Mouse (Mus musculus): ENCODE measurements around the gene Iqschfp. TPM values are rescaled to one million over a fixed set of nuclear protein-coding genes. Genes with fewer than 3 reads are reported as not detected.

The Iqschfp gene
- polyA plus RNA-seq, 1 experiment from 2014 or later: not detected

DNA sequence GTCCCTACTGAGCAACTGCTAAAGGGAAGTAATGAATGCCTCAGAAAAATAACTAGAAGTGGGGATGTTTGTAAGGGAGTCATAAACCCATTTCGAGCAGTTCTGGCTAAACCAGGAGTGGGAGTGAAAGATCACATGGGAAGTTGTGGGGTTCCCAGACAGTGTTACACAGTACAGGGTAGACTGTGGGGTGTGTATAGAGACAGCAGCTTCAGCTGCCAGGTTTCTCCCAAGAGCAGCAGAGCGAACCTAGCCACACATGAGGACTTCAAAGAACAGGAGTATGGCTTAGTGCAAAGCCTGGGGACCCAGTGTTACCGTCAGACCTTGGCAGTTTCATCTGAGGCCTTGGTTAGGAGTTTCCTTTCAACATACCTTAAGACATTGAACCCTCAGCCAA, 740.7 kb downstream of the Iqschfp start:
- no peaks in the 10 kb centered on the region for H3K27me3 ChIP-seq (ENCODE audit: control insufficient read depth, insufficient read depth, low read depth, low read length)
- no peak overlapping the region for H3K4me2 ChIP-seq (ENCODE audit: low read depth, low read length)
- H3K36me3 ChIP-seq (ENCODE audit: control insufficient read depth, insufficient read depth, low read length): no peaks in the 10 kb centered on the region; the same call in 1 of the 2 replicates
- no peaks in the 10 kb centered on the region for H3K4me1 ChIP-seq (replicated peaks; ENCODE audit: control insufficient read depth, insufficient read depth, low read length)
- no peak for ATAC-seq (ENCODE audit: low read depth)
- H3K4me3 ChIP-seq (ENCODE audit: low read length): no peak overlapping the region
- no peaks in the 10 kb centered on the region for H3K9me3 ChIP-seq (ENCODE audit: control insufficient read depth, low read length)
- WGBS: 77% methylated on average over 3 of the region's 3 CpGs
- H3K9ac ChIP-seq (ENCODE audit: low read length): no peak overlapping the region
- no peak overlapping the region for H3K27ac ChIP-seq (ENCODE audit: low read length)

DNA sequence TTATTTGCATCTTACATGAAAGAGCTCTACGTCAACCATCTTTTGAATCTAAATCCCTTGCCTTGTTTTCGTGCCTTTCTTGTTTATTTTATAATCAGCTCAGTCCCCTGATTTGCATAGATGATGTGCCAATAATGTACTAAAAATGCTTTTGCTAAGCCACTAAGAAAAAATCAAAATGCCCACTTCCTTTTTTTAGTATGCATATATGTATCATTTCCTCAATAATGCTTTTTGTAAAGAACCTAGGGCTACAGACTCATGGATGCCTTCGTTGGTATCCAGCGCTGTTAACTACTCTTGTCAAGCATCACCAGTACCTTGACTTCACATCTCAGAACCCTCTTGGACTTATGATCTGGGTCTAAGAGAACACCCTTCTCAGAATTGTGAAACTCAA, 741.5 kb downstream of the Iqschfp start:
- ATAC-seq (ENCODE audit: low read depth): no peak
- Histone ChIP-seq H3K36me3 (ENCODE audit: control insufficient read depth, insufficient read depth, low read length) (no peaks in the 10 kb centered on the region), H3K4me2 (ENCODE audit: low read depth, low read length) (no peak overlapping the region), H3K9ac (ENCODE audit: low read length) (no peak overlapping the region), H3K27me3 (ENCODE audit: control insufficient read depth, insufficient read depth, low read depth, low read length) (no peaks in the 10 kb centered on the region), H3K4me3 (ENCODE audit: low read length) (no peak overlapping the region), H3K9me3 (ENCODE audit: control insufficient read depth, low read length) (no peaks in the 10 kb centered on the region), H3K4me1 (replicated peaks; ENCODE audit: control insufficient read depth, insufficient read depth, low read length) (no peaks in the 10 kb centered on the region), H3K27ac (ENCODE audit: low read length) (no peak overlapping the region)
- WGBS: 87% methylated on average over 4 of the region's 4 CpGs

DNA sequence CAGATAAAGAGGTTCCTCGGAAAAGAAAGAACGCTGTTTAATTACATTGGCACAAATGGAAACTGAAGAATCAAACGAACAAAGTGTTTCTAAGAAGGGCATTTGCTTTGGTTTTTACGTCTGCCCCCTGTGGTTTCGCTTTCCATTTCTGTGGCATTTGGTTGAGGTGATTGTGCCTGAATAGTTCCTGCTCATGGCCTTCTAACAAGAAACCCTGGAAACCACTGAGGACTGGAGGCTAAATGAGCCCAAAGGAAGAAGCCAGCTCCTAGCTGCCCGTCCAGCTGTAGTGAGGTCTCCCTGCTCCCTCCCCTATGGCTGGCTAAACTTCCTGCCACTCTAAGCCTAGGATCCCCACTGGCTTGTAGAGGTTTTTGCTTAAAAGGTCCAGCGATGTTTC, 745.9 kb downstream of the Iqschfp start:
- ATAC-seq (ENCODE audit: low read depth): no peak
- no peak overlapping the region for H3K4me3 ChIP-seq (ENCODE audit: low read length)
- no peaks in the 10 kb centered on the region for H3K36me3 ChIP-seq (ENCODE audit: control insufficient read depth, insufficient read depth, low read length)
- H3K9me3 ChIP-seq (ENCODE audit: control insufficient read depth, low read length): no peaks in the 10 kb centered on the region
- H3K27me3 ChIP-seq (ENCODE audit: control insufficient read depth, insufficient read depth, low read depth, low read length): no peaks in the 10 kb centered on the region
- WGBS: 47% methylated on average over 7 of the region's 7 CpGs
- no peak overlapping the region for H3K9ac ChIP-seq (ENCODE audit: low read length)
- H3K4me1 ChIP-seq (replicated peaks; ENCODE audit: control insufficient read depth, insufficient read depth, low read length): no peaks in the 10 kb centered on the region
- H3K27ac ChIP-seq (ENCODE audit: low read length): no peak overlapping the region
- no peak overlapping the region for H3K4me2 ChIP-seq (ENCODE audit: low read depth, low read length)

DNA sequence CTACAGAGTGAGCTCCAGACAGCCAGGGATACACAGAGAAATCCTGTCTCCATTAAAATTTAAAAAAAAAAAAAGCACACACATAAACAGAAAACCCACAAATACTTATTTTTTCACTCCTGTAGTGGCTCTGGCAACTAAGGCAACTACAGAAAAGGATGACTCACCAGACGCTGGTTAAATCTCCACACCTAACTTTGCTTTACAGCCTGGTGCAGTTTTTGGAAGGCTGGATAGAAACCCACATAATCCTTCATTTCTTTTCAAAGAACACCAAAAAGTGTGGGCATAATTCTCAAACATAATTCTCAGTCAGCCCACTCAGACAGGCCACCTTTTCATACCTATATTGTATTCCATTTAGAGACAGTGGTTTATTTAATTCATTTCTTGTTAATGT, 746.7 kb downstream of the Iqschfp start:
- Histone ChIP-seq H3K36me3 (ENCODE audit: control insufficient read depth, insufficient read depth, low read length) (no peaks in the 10 kb centered on the region), H3K27ac (ENCODE audit: low read length) (no peak overlapping the region), H3K4me3 (ENCODE audit: low read length) (no peak overlapping the region), H3K9me3 (ENCODE audit: control insufficient read depth, low read length) (no peaks in the 10 kb centered on the region), H3K4me1 (replicated peaks; ENCODE audit: control insufficient read depth, insufficient read depth, low read length) (no peaks in the 10 kb centered on the region), H3K4me2 (ENCODE audit: low read depth, low read length) (no peak overlapping the region), H3K9ac (ENCODE audit: low read length) (no peak overlapping the region), H3K27me3 (ENCODE audit: control insufficient read depth, insufficient read depth, low read depth, low read length) (no peaks in the 10 kb centered on the region)
- ATAC-seq (ENCODE audit: low read depth): no peak
- 90% methylated on average over 1 of the region's 1 CpGs for WGBS

DNA sequence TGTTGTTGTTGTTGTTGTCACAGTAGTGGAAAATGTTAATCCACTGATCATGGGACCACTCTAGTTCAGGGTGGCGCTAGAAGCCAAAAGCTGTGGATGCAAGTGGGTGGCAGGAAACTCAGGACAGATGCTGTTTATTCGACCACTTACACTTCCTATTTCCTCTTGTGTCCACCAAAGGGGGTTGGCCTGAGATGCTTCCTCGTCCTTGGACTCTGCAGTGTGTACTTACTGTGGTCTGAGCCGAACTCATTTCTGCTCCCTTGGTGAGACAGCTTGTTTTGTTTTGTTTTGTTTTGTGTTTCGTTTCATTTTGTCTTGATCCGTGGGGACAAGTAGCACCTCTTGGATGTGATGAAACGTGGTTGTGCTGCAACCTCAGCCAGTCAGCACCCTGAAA, 750.9 kb downstream of the Iqschfp start:
- WGBS: 78% methylated on average over 7 of the region's 7 CpGs
- ATAC-seq (ENCODE audit: low read depth): no peak
- no peak overlapping the region for H3K9ac ChIP-seq (ENCODE audit: low read length)
- H3K36me3 ChIP-seq (ENCODE audit: control insufficient read depth, insufficient read depth, low read length): no peaks in the 10 kb centered on the region
- no peak overlapping the region for H3K4me3 ChIP-seq (ENCODE audit: low read length)
- H3K4me2 ChIP-seq (ENCODE audit: low read depth, low read length): no peak overlapping the region
- H3K27ac ChIP-seq (ENCODE audit: low read length): no peak overlapping the region
- no peaks in the 10 kb centered on the region for H3K9me3 ChIP-seq (ENCODE audit: control insufficient read depth, low read length)
- no peaks in the 10 kb centered on the region for H3K4me1 ChIP-seq (replicated peaks; ENCODE audit: control insufficient read depth, insufficient read depth, low read length)
- no peaks in the 10 kb centered on the region for H3K27me3 ChIP-seq (ENCODE audit: control insufficient read depth, insufficient read depth, low read depth, low read length)

DNA sequence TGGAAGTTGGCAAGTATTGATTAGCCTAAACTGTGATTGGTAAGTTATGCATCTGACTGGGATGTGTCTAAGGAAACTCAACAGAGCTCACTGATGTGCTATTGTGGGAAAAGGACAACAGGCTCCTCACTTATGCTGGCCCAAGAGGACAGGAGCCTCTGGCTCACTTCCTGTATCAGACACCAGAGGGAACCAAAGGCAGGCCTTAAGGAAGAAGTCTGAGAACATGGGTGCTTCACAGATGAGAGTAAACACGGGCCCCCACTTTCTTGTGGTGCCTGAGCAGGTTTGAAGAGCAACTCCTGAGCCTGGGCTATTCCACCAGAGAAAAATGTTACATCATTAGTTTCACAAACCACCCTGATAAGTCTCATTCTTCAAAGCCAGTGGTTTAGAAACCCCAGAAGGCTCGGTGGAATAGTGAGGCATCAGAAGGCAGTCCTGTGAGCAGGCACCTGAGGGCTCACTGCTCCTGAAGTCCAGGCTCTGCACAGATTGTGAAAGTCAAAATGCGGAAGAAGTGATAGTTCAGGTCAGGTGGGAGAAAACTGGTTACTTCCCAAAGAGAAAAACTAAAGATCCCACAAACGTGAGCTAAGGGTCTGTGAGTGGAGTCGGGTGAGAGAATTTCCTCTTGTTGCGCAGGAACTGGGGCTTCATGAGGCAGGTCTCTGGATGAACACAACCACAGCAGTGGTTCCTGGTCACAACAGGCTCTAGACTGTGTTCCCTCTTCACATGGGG, 754.5 kb downstream of the Iqschfp start:
- H3K4me3 ChIP-seq (ENCODE audit: low read length): no peak overlapping the region
- ATAC-seq (ENCODE audit: low read depth): no peak
- H3K4me1 ChIP-seq (replicated peaks; ENCODE audit: control insufficient read depth, insufficient read depth, low read length): no peaks in the 10 kb centered on the region
- H3K9ac ChIP-seq (ENCODE audit: low read length): no peak overlapping the region
- no peaks in the 10 kb centered on the region for H3K27me3 ChIP-seq (ENCODE audit: control insufficient read depth, insufficient read depth, low read depth, low read length)
- whole genome bisulfite sequencing: 74% methylated on average over 6 of the region's 6 CpGs
- H3K27ac ChIP-seq (ENCODE audit: low read length): no peak overlapping the region
- no peaks in the 10 kb centered on the region for H3K9me3 ChIP-seq (ENCODE audit: control insufficient read depth, low read length)
- no peak overlapping the region for H3K4me2 ChIP-seq (ENCODE audit: low read depth, low read length)
- no peaks in the 10 kb centered on the region for H3K36me3 ChIP-seq (ENCODE audit: control insufficient read depth, insufficient read depth, low read length)

DNA sequence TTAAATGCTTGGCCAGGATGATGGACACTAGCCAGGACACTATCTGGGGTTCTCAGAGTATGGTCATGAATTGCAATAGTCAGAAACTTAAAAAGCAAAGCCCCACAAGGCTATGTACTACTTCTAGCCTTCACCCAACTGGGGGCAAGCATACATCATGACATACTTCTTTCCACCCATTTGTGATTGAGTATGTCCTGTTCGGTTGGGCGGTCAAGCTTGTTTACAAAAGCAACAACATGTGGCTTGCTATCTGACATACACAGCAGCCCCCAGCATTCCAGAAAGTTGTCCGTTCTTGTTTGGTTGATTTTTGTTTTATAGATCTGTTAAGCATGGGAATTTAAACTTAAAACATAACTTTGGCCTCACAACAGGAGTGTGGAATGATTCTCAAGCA, 755.2 kb downstream of the Iqschfp start:
- H3K4me1 ChIP-seq (replicated peaks; ENCODE audit: control insufficient read depth, insufficient read depth, low read length): no peaks in the 10 kb centered on the region
- no peak overlapping the region for H3K9ac ChIP-seq (ENCODE audit: low read length)
- 51% methylated on average over 3 of the region's 3 CpGs for WGBS
- no peak overlapping the region for H3K4me2 ChIP-seq (ENCODE audit: low read depth, low read length)
- no peaks in the 10 kb centered on the region for H3K27me3 ChIP-seq (ENCODE audit: control insufficient read depth, insufficient read depth, low read depth, low read length)
- H3K36me3 ChIP-seq (ENCODE audit: control insufficient read depth, insufficient read depth, low read length): no peaks in the 10 kb centered on the region
- H3K9me3 ChIP-seq (ENCODE audit: control insufficient read depth, low read length): no peaks in the 10 kb centered on the region
- no peak for ATAC-seq (ENCODE audit: low read depth)
- H3K4me3 ChIP-seq (ENCODE audit: low read length): no peak overlapping the region
- no peak overlapping the region for H3K27ac ChIP-seq (ENCODE audit: low read length)

DNA sequence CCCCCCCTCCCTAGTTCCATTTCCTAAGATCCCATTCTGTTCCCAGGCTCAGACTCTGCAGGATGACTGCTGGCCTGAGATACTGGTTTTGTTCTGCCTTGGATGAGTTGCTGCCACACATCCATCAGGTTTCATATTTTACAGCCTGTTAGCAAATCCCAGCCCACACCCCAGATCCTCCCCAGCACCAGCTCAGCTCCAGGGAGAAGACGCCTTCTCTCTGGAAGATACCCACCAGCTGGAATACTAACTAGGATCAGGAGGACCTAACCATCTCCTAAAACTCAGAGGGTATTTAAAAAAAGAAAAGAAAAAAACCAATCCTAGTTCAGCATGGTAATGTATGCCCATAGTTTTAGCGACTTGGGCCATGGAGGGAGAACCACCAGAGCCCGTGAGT, 758.2 kb downstream of the Iqschfp start:
- Histone ChIP-seq H3K4me2 (ENCODE audit: low read depth, low read length) (no peak overlapping the region), H3K4me1 (replicated peaks; ENCODE audit: control insufficient read depth, insufficient read depth, low read length) (no peaks in the 10 kb centered on the region), H3K4me3 (ENCODE audit: low read length) (no peak overlapping the region), H3K36me3 (ENCODE audit: control insufficient read depth, insufficient read depth, low read length) (no peaks in the 10 kb centered on the region), H3K27me3 (ENCODE audit: control insufficient read depth, insufficient read depth, low read depth, low read length) (no peaks in the 10 kb centered on the region), H3K27ac (ENCODE audit: low read length) (no peak overlapping the region), H3K9ac (ENCODE audit: low read length) (no peak overlapping the region), H3K9me3 (ENCODE audit: control insufficient read depth, low read length) (no peaks in the 10 kb centered on the region)
- ATAC-seq (ENCODE audit: low read depth): no peak
- 88% methylated on average over 3 of the region's 3 CpGs for WGBS

DNA sequence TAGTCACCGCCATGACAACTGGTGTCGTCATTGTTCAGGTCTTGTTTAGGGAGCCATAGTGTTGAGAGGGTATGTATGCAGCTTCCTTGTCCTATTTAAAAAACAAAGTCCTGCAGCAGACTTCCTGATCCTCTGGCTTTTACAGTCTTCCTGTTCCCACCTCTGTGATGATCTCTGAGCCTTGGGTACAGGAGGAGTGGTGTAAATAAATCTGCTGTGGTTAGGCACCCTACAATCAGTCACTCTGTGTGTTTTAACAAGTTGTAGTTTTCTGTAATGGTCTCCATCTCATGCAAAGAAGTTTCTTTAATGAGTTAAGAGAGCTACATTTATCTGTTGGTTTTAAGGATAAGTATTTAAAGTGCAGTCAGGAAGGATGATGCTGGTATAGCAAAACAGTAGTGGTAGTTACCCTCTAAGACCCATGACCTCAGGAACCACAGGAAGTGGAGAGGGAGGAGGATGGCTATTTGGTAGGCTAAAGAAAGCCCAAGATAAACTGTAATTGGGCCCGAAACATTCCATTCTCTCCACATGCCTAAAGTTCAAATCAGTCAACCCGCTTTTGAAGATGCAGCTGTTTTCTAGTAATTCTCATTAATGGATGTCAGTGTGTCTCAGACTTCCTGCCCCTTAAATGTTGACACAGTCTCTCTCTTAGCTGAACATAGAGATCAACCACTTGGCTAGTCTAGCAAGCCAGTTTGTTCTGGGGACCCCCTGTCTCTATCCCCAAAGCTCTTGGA, 764.7 kb downstream of the Iqschfp start:
- no peak overlapping the region for H3K4me3 ChIP-seq (ENCODE audit: low read length)
- no peaks in the 10 kb centered on the region for H3K4me1 ChIP-seq (replicated peaks; ENCODE audit: control insufficient read depth, insufficient read depth, low read length)
- WGBS: 62% methylated on average over 4 of the region's 4 CpGs
- no peaks in the 10 kb centered on the region for H3K27me3 ChIP-seq (ENCODE audit: control insufficient read depth, insufficient read depth, low read depth, low read length)
- no peaks in the 10 kb centered on the region for H3K36me3 ChIP-seq (ENCODE audit: control insufficient read depth, insufficient read depth, low read length)
- H3K9ac ChIP-seq (ENCODE audit: low read length): no peak overlapping the region
- H3K4me2 ChIP-seq (ENCODE audit: low read depth, low read length): no peak overlapping the region
- H3K27ac ChIP-seq (ENCODE audit: low read length): no peak overlapping the region
- no peaks in the 10 kb centered on the region for H3K9me3 ChIP-seq (ENCODE audit: control insufficient read depth, low read length)
- ATAC-seq (ENCODE audit: low read depth): no peak

All from lung, embryonic 16.5 days (tissue).